Mouse (Mus musculus): ENCODE results near the gene Klk7. TPM values are rescaled to one million over a fixed set of nuclear protein-coding genes. Genes with fewer than 3 reads are reported as not detected.

Gene Klk7
- polyA plus RNA-seq, 1 experiment from 2014 or later, result not detected

Other genes with a start within 250 kb of the Klk7 start
- 5.1 and 5.9 TPM in 2 replicates for gene Zfp658, start 249.0 kb upstream of the Klk7 start, polyA plus RNA-seq (2014; fragmentation: Nextera tagmentation; extraction: Ambion mirVana)
- 17.0 and 20.5 TPM in 2 replicates for gene Zfp719, start 231.7 kb upstream of the Klk7 start, polyA plus RNA-seq (2014; fragmentation: Nextera tagmentation; extraction: Ambion mirVana)
- gene Zfp819, start 204.1 kb upstream of the Klk7 start, polyA plus RNA-seq (2014; fragmentation: Nextera tagmentation; extraction: Ambion mirVana), result 0.79 and 1.1 TPM in 2 replicates
- gene Ceacam18, start 176.6 kb upstream of the Klk7 start, polyA plus RNA-seq (2014; fragmentation: Nextera tagmentation; extraction: Ambion mirVana), result not detected in 2 replicates
- 0.17 and 0.33 TPM in 2 replicates for gene Siglece, start 151.1 kb upstream of the Klk7 start, polyA plus RNA-seq (2014; fragmentation: Nextera tagmentation; extraction: Ambion mirVana)
- gene Ctu1, start 139.3 kb upstream of the Klk7 start, polyA plus RNA-seq (2014; fragmentation: Nextera tagmentation; extraction: Ambion mirVana), result 10.5 and 10.8 TPM in 2 replicates
- not detected in 2 replicates for gene Klk14, start 120.9 kb upstream of the Klk7 start, polyA plus RNA-seq (2014; fragmentation: Nextera tagmentation; extraction: Ambion mirVana)
- 0.48 and 1.0 TPM in 2 replicates for gene Klk13, start 98.7 kb upstream of the Klk7 start, polyA plus RNA-seq (2014; fragmentation: Nextera tagmentation; extraction: Ambion mirVana)
- gene Klk12, start 42.4 kb upstream of the Klk7 start, polyA plus RNA-seq (2014; fragmentation: Nextera tagmentation; extraction: Ambion mirVana), result not detected in 2 replicates
- gene Klk11, start 36.7 kb upstream of the Klk7 start, polyA plus RNA-seq (2014; fragmentation: Nextera tagmentation; extraction: Ambion mirVana), result not detected in 2 replicates
- gene Klk10, start 30.3 kb upstream of the Klk7 start, polyA plus RNA-seq (2014; fragmentation: Nextera tagmentation; extraction: Ambion mirVana), result 0.15 TPM in 1 of 2 replicates, not detected in the other
- not detected in 2 replicates for gene Klk9, start 19.4 kb upstream of the Klk7 start, polyA plus RNA-seq (2014; fragmentation: Nextera tagmentation; extraction: Ambion mirVana)
- gene Klk8, start 13.7 kb upstream of the Klk7 start, polyA plus RNA-seq (2014; fragmentation: Nextera tagmentation; extraction: Ambion mirVana), result 15.8 and 16.1 TPM in 2 replicates
- gene Klk6, start 13.2 kb downstream of the Klk7 start, polyA plus RNA-seq (2014; fragmentation: Nextera tagmentation; extraction: Ambion mirVana), result 0.24 TPM in 1 of 2 replicates, not detected in the other
- not detected in 2 replicates for gene Klk5, start 30.7 kb downstream of the Klk7 start, polyA plus RNA-seq (2014; fragmentation: Nextera tagmentation; extraction: Ambion mirVana)
- 0.16 TPM in 2 replicates for gene Klk4, start 69.9 kb downstream of the Klk7 start, polyA plus RNA-seq (2014; fragmentation: Nextera tagmentation; extraction: Ambion mirVana)
- gene Klk15, start 122.4 kb downstream of the Klk7 start, polyA plus RNA-seq (2014; fragmentation: Nextera tagmentation; extraction: Ambion mirVana), result not detected in 2 replicates
- gene Klk1b8, start 139.4 kb downstream of the Klk7 start, polyA plus RNA-seq (2014; fragmentation: Nextera tagmentation; extraction: Ambion mirVana), result not detected in 2 replicates
- not detected in 2 replicates for gene Klk1b1, start 155.5 kb downstream of the Klk7 start, polyA plus RNA-seq (2014; fragmentation: Nextera tagmentation; extraction: Ambion mirVana)
- gene Klk1b9, start 164.8 kb downstream of the Klk7 start, polyA plus RNA-seq (2014; fragmentation: Nextera tagmentation; extraction: Ambion mirVana), result not detected in 2 replicates
- gene Klk1b11, start 184.6 kb downstream of the Klk7 start, polyA plus RNA-seq (2014; fragmentation: Nextera tagmentation; extraction: Ambion mirVana), result not detected in 2 replicates
- not detected in 2 replicates for gene Klk1b26, start 200.9 kb downstream of the Klk7 start, polyA plus RNA-seq (2014; fragmentation: Nextera tagmentation; extraction: Ambion mirVana)
- gene Klk1b27, start 241.0 kb downstream of the Klk7 start, polyA plus RNA-seq (2014; fragmentation: Nextera tagmentation; extraction: Ambion mirVana), result not detected in 2 replicates